Mouse (Mus musculus) myocyte (in vitro differentiated cells): ENCODE measurements at regions not wholly inside any gene's neighbourhood (a gene's known extent, or its start where the extent isn't known, plus 50 kb on each side); places are given as distances from the start of the nearest gene placed in this dataset.

ENCODE experiments used
- H3K27me3 ChIP-seq: one replicate; pipeline ENCODE4 v1.6.1; 2011; ENCODE audit not compliant: control insufficient read depth, insufficient read depth, insufficient read length
- H3K36me3 ChIP-seq: one replicate; pipeline ENCODE4 v1.6.1; 2011; ENCODE audit not compliant: control insufficient read depth, insufficient read depth
- H3K4me2 ChIP-seq: one replicate; pipeline ENCODE4 v1.6.1; 2011; ENCODE audit warnings: low read depth, control low read depth
- H3K4me3 ChIP-seq: one replicate; pipeline ENCODE4 v1.5.1; 2011; ENCODE audit warnings: mild to moderate bottlenecking, control low read depth, moderate library complexity
- H3K79me2 ChIP-seq: one replicate; pipeline ENCODE4 v1.6.1; 2011; ENCODE audit not compliant: control insufficient read depth, insufficient read depth
- H3ac ChIP-seq: one replicate; pipeline ENCODE4 v1.6.1; 2011; ENCODE audit not compliant: control insufficient read depth, insufficient read length
- CEBPB ChIP-seq: IDR thresholded peaks from 2 replicates; pipeline ENCODE4 v1.6.1; 2011; ENCODE audit warnings: mild to moderate bottlenecking, moderate library complexity; ENCODE audit not compliant: poor library complexity, insufficient read depth, severe bottlenecking
- E2F4 ChIP-seq: IDR thresholded peaks from one replicate; pipeline ENCODE4 v1.6.1; 2011; ENCODE audit warnings: mild to moderate bottlenecking, control low read depth, moderate library complexity; ENCODE audit not compliant: insufficient read depth
- MAX ChIP-seq: IDR thresholded peaks from one replicate; pipeline ENCODE4 v1.6.1; 2011; ENCODE audit warnings: low read depth, mild to moderate bottlenecking, control low read depth
- MYOD1 ChIP-seq, 3 experiments: IDR thresholded peaks; one replicate each; pipeline ENCODE4 v1.6.1; 2011; ENCODE audit warnings: control low read depth in 2 of 3, low read depth in 2 of 3, mild to moderate bottlenecking in 2 of 3, moderate library complexity in 1 of 3; ENCODE audit not compliant: insufficient read length in 2 of 3, control insufficient read depth in 1 of 3
- MYOG ChIP-seq, 3 experiments: IDR thresholded peaks; one replicate each; pipeline ENCODE4 v1.6.1; 2011; ENCODE audit warnings: control low read depth in 2 of 3, low read depth in 2 of 3, mild to moderate bottlenecking in 2 of 3; ENCODE audit not compliant: insufficient read length in 2 of 3, control insufficient read depth in 1 of 3, insufficient read depth in 1 of 3
- POLR2A ChIP-seq: IDR thresholded peaks from one replicate; pipeline ENCODE4 v1.6.1; 2011; ENCODE audit warnings: low read depth, mild to moderate bottlenecking, control low read depth, moderate library complexity; ENCODE audit not compliant: insufficient read length
- POLR2AphosphoS2 ChIP-seq: IDR thresholded peaks from one replicate; pipeline ENCODE4 v1.6.1; 2011; ENCODE audit warnings: low read depth, control low read depth; ENCODE audit not compliant: insufficient read length
- REST ChIP-seq: IDR thresholded peaks from one replicate; pipeline ENCODE4 v1.6.1; 2011; ENCODE audit warnings: mild to moderate bottlenecking, control low read depth, moderate library complexity; ENCODE audit not compliant: insufficient read depth, insufficient read length
- SRF ChIP-seq: IDR thresholded peaks from one replicate; pipeline ENCODE4 v1.6.1; 2011; ENCODE audit warnings: low read depth; ENCODE audit not compliant: control insufficient read depth, insufficient read length
- TCF12 ChIP-seq: IDR thresholded peaks from one replicate; pipeline ENCODE4 v1.6.1; 2011; ENCODE audit warnings: mild to moderate bottlenecking, control low read depth; ENCODE audit not compliant: poor library complexity, insufficient read depth, severe bottlenecking
- TCF3 ChIP-seq: IDR thresholded peaks from one replicate; pipeline ENCODE4 v1.6.1; 2011; ENCODE audit warnings: low read depth, control low read depth; ENCODE audit not compliant: insufficient read length
- USF1 ChIP-seq: IDR thresholded peaks from one replicate; pipeline ENCODE4 v1.6.1; 2011; ENCODE audit warnings: low read depth, mild to moderate bottlenecking, control low read depth, moderate library complexity

GRCm38 (mm10) chr14:114981120-114981519, 110.9 kb upstream of the Gpc5 start:
- H3K79me2 ChIP-seq: no peaks in the 10 kb centered on the region
- H3K4me2 ChIP-seq: no peak overlapping the region
- H3K36me3 ChIP-seq: no peaks in the 10 kb centered on the region
- H3K27me3 ChIP-seq: no peaks in the 10 kb centered on the region
- no peak overlapping the region for H3ac ChIP-seq
- TF ChIP-seq TCF3 (no peak), CEBPB (no peak), SRF (no peak), USF1 (no peak), MYOD1 (IDR thresholded peaks at IDR 0.05; ENCODE audit: control insufficient read depth in 1 of 3, insufficient read length in 2 of 3, low read depth in 2 of 3) (no peak), TCF12 (no peak), MAX (no peak), MYOG (IDR thresholded peaks at IDR 0.05; ENCODE audit: control insufficient read depth in 1 of 3, insufficient read depth in 1 of 3, insufficient read length in 2 of 3, low read depth in 2 of 3) (no peak), REST (no peak), POLR2A (no peak), E2F4 (no peak), POLR2AphosphoS2 (no peak)
- H3K4me3 ChIP-seq: no peak overlapping the region

GRCm38 (mm10) chr14:115003223-115003622, 88.8 kb upstream of the Gpc5 start:
- Histone ChIP-seq H3K4me3 (no peak overlapping the region), H3K4me2 (no peak overlapping the region), H3K79me2 (no peaks in the 10 kb centered on the region), H3K27me3 (no peaks in the 10 kb centered on the region), H3ac (no peak overlapping the region), H3K36me3 (no peaks in the 10 kb centered on the region)
- TF ChIP-seq USF1 (no peak), TCF3 (no peak), MYOD1 (IDR thresholded peaks at IDR 0.05; ENCODE audit: control insufficient read depth in 1 of 3, insufficient read length in 2 of 3, low read depth in 2 of 3) (no peak), TCF12 (no peak), SRF (no peak), CEBPB (no peak), E2F4 (no peak), POLR2A (no peak), REST (no peak), POLR2AphosphoS2 (no peak), MYOG (IDR thresholded peaks at IDR 0.05; ENCODE audit: control insufficient read depth in 1 of 3, insufficient read depth in 1 of 3, insufficient read length in 2 of 3, low read depth in 2 of 3) (no peak), MAX (no peak)

- Histone ChIP-seq H3ac (no peak overlapping the region), H3K79me2 (no peaks in the 10 kb centered on the region), H3K4me3 (no peak overlapping the region), H3K27me3 (no peaks in the 10 kb centered on the region), H3K36me3 (no peaks in the 10 kb centered on the region), H3K4me2 (no peak overlapping the region)
- no peak for TF ChIP-seq POLR2A
- no peak for TF ChIP-seq SRF
- no peak for TF ChIP-seq MYOD1 (IDR thresholded peaks at IDR 0.05; ENCODE audit: control insufficient read depth in 1 of 3, insufficient read length in 2 of 3, low read depth in 2 of 3)
- TF ChIP-seq REST: no peak
- no peak for TF ChIP-seq POLR2AphosphoS2
- TF ChIP-seq CEBPB: no peak
- no peak for TF ChIP-seq E2F4
- TF ChIP-seq TCF3: no peak
- TF ChIP-seq MYOG (IDR thresholded peaks at IDR 0.05; ENCODE audit: control insufficient read depth in 1 of 3, insufficient read depth in 1 of 3, insufficient read length in 2 of 3, low read depth in 2 of 3): no peak
- no peak for TF ChIP-seq USF1
- TF ChIP-seq TCF12: no peak
- no peak for TF ChIP-seq MAX
These were observed 87.1 kb upstream of the Gpc5 start for GRCm38 (mm10) chr14:115004733-115005405.

GRCm38 (mm10) chr14:115010877-115011276, 81.1 kb upstream of the Gpc5 start:
- TF ChIP-seq POLR2AphosphoS2 (no peak), POLR2A (no peak), TCF3 (no peak), SRF (no peak), USF1 (no peak), REST (no peak), MYOD1 (IDR thresholded peaks at IDR 0.05; ENCODE audit: control insufficient read depth in 1 of 3, insufficient read length in 2 of 3, low read depth in 2 of 3) (no peak), MAX (no peak), MYOG (IDR thresholded peaks at IDR 0.05; ENCODE audit: control insufficient read depth in 1 of 3, insufficient read depth in 1 of 3, insufficient read length in 2 of 3, low read depth in 2 of 3) (no peak), E2F4 (no peak)
- Histone ChIP-seq H3K27me3 (no peaks in the 10 kb centered on the region), H3K4me2 (peak overlapping the region; percentile 28), H3K79me2 (no peaks in the 10 kb centered on the region), H3K4me3 (no peak overlapping the region), H3ac (no peak overlapping the region), H3K36me3 (no peaks in the 10 kb centered on the region)
